Mouse (Mus musculus): ENCODE data around the gene Gm9944.

The Gm9944 gene

DNA sequence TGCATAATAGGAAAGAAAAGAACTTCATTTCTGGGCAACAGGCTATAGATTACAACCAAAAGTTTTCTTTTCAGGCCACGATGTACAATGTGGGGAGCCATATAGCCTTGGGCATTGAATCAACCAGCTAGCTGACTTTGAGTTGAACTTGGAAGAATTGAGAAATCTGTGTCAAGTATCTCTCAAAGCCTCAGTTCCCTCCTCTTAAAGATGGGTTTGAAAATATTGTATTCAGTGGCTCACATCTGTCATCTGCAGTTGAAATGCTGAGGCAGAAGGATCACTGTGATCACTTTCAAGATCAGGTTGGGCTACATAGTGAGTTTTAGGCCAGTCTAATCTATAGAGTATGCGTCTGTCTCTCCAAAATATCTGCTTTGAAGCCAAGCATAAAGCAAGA lies at the start of gene Gm9944:
Gene Gm9944 (minus strand): TSS at position 101 of the 400 bp plus-strand sequence.
- in situ Hi-C loops (cut with MseI, MboI), result no loop called here

- in situ Hi-C loops (cut with MseI, MboI), result no loop called here
Measured at GRCm38 (mm10) chr4:144493331-144493730, 40.2 kb upstream of the Gm9944 start.

DNA sequence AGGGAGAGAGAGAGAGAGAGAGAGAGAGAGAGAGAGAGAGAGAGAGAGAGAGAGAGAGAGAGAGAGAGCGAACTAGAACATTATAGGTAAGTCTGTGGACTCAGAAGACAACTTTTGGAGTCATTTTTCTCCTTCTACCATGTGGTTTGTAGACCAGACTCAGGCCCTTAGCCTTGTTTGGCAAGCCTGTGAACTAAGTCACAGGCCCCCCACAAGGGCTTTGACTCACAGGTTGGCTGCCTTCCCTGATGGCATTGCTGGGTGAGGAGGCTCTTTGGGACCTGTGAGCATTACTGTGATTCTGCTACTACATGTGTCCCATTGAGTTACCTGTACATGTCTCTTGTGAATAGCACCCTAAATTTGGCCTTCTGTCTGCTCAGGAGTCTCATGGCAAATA lies 15.0 kb upstream of the Gm9944 start:
- in situ Hi-C loops (cut with MseI, MboI), result no loop called here

GRCm38 (mm10) chr4:144465206-144465605 lies 12.1 kb upstream of the Gm9944 start:
- in situ Hi-C loops (cut with MseI, MboI), result no loop called here

GRCm38 (mm10) chr4:144463656-144464055 lies 10.5 kb upstream of the Gm9944 start, which contains the start of gene Aadacl3:
TSS of gene Aadacl3 (minus strand) at chr4:144463756.
- in situ Hi-C loops (cut with MseI, MboI), result no loop called here

- in situ Hi-C loops (cut with MseI, MboI), result no loop called here
Measured at GRCm38 (mm10) chr4:144448546-144448945, 4.6 kb downstream of the Gm9944 start.

- in situ Hi-C loops (cut with MseI, MboI), result no loop called here
Measured at GRCm38 (mm10) chr4:144441582-144441981, 11.5 kb downstream of the Gm9944 start.

- in situ Hi-C loops (cut with MseI, MboI), result no loop called here
Measured at GRCm38 (mm10) chr4:144441095-144441494, 12.0 kb downstream of the Gm9944 start.

DNA sequence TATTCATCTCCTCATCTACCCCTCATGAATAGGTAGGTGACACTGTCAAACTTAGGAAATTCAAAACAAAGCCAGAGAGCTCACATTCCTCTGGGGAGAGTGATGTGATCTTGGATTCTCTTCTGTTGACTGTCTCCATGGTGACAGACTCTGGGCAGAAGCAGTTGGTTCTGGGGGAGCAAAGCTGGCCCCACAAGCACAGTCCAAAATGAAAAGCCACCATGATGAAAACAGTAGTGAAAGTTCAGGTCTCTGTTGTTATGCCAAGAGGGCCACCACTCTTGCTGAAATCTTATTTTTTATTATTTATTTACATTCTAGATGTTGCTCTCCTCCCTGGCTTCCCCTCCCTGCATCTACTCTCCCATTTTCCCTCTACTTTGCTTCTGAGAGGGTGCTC lies 14.4 kb downstream of the Gm9944 start, which contains the start of gene 1700012P22Rik:
Gene 1700012P22Rik (minus strand): TSS at position 101 of the 400 bp plus-strand sequence.
- in situ Hi-C loops (cut with MseI, MboI), result no loop called here

GRCm38 (mm10) chr4:144433216-144433615 lies 19.9 kb downstream of the Gm9944 start:
- in situ Hi-C loops (cut with MseI, MboI), result loop anchor here in 1 of 2 experiments (5.0 kb wide), 1 partner anchor 69 kb away; no protein-coding TSS in a partner anchor

- in situ Hi-C loops (cut with MseI, MboI), result loop anchor here in 1 of 2 experiments (5.0 kb wide), 1 partner anchor 72 kb away; no protein-coding TSS in a partner anchor
Measured at GRCm38 (mm10) chr4:144430723-144431122, 22.4 kb downstream of the Gm9944 start.

DNA sequence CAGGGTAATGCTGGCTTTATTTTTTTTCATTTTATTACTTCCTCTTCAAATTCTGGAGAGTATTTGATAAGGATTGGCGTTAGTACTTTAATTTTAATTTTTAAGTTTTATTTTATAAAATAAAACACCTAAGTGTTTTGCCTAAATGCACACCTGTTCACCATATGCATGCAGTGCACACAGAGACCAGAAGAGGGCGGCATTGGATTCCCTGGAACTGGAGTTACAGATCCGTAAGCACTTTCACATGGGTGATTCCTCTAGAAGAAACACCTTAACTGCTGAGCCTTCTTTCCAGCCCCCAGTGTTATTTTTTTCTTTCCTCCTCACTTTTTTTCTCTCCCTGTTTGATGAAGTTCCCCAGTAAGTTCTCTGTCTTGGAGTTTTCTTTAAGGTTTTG lies 24.2 kb downstream of the Gm9944 start:
- in situ Hi-C loops (cut with MseI, MboI), result no loop called here

DNA sequence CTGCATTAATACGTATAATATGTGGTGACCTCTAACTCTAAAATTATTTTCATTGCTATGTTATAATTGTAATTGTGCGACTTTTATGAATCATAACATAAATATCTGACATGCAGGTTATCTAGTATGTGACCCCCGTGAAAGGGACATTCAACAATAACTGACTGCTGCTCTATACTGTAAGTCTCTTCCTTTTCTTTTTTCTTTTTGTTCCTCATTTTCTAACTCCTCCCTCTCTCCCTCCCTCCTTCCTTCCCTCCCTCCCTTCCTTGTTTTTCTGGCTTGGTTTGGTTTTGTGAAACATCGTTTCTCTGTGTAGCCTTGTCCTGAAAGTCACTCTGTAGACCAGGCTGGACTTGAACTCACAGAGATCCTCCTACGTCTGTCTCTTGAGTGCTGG lies 28.5 kb downstream of the Gm9944 start:
- in situ Hi-C loops (cut with MseI, MboI), result no loop called here

- in situ Hi-C loops (cut with MseI, MboI), result no loop called here
Measured at GRCm38 (mm10) chr4:144420644-144421043, 32.5 kb downstream of the Gm9944 start.

DNA sequence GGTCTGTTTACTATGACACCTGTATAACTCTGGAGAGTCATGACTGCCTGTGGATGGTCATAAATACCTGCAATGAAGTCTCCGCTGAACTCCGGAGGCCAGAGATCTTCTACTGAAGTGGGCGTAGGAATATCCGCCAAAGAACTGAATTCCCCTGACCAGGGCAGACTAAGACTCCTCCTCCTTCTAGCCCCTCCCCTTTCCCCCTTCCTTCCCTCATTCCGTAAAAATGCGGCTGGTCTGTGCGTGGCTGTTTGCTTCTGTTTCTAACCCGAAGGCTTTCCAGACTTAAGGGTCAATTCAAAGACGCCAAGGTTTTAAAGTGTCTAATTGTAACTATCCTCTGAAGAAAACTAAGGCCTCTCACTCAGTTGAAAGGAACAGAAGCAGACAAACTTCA lies 44.8 kb downstream of the Gm9944 start, which contains the start of gene Pramef12:
Gene Pramef12 (minus strand): TSS at position 175 of the 400 bp plus-strand sequence.
- in situ Hi-C loops (cut with MseI, MboI), result no loop called here

DNA sequence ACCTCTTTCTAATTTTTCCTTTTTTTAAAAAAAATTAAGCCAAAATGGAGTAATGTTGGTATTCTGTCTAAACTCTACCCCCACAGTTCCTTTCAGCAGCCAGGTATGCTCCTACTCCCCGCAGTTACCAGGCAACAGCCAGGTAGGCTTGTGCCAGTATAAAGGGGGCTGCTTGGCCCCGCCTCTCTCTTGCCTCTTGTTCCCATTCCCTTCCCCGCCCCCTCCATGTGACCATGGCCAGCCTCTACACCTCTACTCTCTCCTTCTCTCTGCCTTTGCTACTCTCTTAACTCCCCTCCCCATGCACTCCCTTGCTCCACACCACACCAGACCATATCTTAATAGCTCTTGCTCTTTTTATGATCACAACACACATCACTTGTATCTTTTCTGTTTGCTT lies 46.9 kb downstream of the Gm9944 start:
- in situ Hi-C loops (cut with MseI, MboI), result no loop called here

DNA sequence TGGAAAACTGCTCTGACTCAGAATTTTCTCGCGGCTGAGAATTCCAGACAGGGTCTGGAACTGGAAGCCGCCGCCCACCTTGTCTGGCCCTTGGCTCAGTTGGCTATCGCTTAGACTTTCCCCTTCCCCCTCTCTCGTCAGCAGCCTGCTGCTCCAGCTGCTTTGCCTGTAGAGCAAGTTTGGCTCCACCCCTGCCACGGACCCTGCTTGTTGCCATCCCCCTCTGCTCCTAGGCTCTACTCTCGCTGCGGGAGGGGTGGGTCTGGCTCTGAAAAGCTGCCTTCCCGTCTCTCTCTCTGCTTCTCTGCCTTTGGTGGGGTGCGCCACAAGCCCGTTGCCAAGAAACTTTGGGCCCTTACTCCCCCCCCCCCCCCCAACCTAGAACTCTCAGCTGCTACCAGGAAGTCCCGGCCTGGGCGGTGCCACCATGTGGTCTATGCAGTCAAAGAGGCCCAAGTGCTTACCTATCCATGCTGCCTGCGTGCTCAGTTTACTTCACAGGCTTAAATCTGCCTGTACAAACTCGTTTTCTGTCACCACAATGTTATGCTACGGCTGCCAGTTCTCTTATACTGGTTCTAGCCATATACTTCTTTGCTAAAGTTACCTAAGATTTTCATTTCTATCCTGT lies 48.5 kb downstream of the Gm9944 start:
- in situ Hi-C loops (cut with MseI, MboI), result no loop called here
